Mouse (Mus musculus): ENCODE measurements around the gene Hspa4l.
"Not testable (repeated sequence)": the region's sequence is repeated elsewhere in the genome, so short reads cannot be mapped to it uniquely, and the experiment has no call there.

Gene Hspa4l

DNA sequence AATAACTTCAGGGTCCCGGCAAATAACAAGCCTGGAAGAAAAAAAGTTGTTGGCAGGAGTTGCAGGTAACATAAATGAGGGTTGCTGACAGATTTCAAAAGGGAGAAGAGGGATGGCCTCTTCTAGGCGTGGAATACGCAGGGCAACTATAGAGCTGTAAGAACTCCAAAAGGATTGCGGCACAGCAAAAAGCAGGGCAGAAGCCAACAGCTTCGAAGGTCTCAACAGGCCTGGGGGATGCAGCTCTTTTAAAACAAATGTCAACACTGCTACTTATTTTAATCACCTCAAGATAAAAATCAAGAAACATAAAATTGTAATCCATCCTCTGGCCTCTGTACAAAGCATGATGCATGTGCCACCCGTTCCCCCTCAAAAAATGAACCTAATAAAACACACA is 101.2 kb downstream of the Hspa4l start:
- not testable (repeated sequence) for DNase-seq
